ENCODE assay signal across 7 mouse cellular contexts in the genomic region with DNA sequence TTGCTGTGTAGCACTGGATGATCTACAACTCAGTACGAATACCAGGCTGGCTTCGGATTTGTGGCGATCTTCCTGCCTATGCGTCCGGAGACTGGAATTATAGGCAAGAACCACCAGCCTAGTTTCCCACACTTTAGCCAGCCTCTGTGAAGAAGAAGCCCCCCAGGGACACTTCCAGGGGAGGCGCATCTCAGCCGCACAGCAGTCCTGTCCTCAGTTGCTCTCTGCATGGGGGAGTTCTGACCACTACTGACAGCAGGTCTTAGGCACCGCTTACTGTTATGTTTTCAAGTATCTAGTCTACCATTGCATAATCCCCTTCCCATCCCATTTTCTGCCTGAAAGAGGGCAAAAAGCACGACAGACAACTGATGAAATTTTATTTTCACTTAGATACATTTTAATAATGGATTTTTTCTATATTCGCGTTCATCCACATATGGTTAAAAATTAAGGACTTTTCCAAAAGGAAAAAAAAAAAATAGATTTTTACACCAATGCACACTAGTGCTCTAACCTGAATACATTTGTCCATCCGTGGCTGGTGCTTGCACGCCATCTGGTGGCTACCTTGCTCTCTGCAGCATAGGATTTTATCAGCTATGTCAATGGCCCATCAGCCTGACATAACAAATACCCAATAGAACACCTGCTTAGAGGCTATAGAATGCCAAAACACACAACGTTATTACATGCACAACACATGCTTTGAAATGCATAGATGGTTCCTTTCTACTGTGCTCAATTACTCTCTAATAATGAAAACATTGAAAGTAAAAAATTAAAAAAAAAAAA. TPM values are rescaled to one million over a fixed set of nuclear protein-coding genes. Genes with fewer than 3 reads are reported as not detected.
DNase-seq lines count a peak whose midpoint lies in the region; ATAC-seq lines count a peak whose summit lies in the region.

No protein-coding gene starts in this region.

- no peak overlapping the region for H3K9ac ChIP-seq in intestine, embryonic 14.5 days (ENCODE audit: low read length)
- H3K9ac ChIP-seq in midbrain, embryonic 12.5 days (replicated peaks), result no peak overlapping the region

- no peak overlapping the region for H3K27ac ChIP-seq in intestine, embryonic 14.5 days (ENCODE audit: low read depth)
- no peak overlapping the region for H3K27ac ChIP-seq in midbrain, embryonic 12.5 days (replicated peaks)

- WGBS in intestine, embryonic 14.5 days, result 48% methylated on average over 14 of the region's 14 CpGs
- WGBS in midbrain, embryonic 12.5 days, result 35% methylated on average over 14 of the region's 14 CpGs

- no peak overlapping the region for H3K4me2 ChIP-seq in intestine, embryonic 14.5 days (ENCODE audit: low read length)
- H3K4me2 ChIP-seq in midbrain, embryonic 12.5 days (replicated peaks), result no peak overlapping the region

- ATAC-seq in intestine, embryonic 14.5 days (replicated peaks; ENCODE audit: low FRiP score, low TSS enrichment, low read depth), result peak; percentile 64; the same call in 1 of the 2 replicates
- peak; percentile 80 for ATAC-seq in midbrain, embryonic 12.5 days (ENCODE audit: low FRiP score, low read depth)

- no peaks in the 10 kb centered on the region for H3K27me3 ChIP-seq in intestine, embryonic 14.5 days (replicated peaks; ENCODE audit: control insufficient read depth, insufficient read depth, low read length)
- H3K27me3 ChIP-seq in midbrain, embryonic 12.5 days, result no peaks in the 10 kb centered on the region

- H3K36me3 ChIP-seq in intestine, embryonic 14.5 days (ENCODE audit: control insufficient read depth, insufficient read depth, low read length), result no peaks in the 10 kb centered on the region
- no peaks in the 10 kb centered on the region for H3K36me3 ChIP-seq in midbrain, embryonic 12.5 days

- H3K4me1 ChIP-seq in intestine, embryonic 14.5 days (replicated peaks; ENCODE audit: control insufficient read depth, insufficient read depth, low read length), result no peaks in the 10 kb centered on the region
- no peaks in the 10 kb centered on the region for H3K4me1 ChIP-seq in midbrain, embryonic 12.5 days

- no peak overlapping the region for H3K4me3 ChIP-seq in intestine, embryonic 14.5 days (ENCODE audit: low read depth, low read length)
- H3K4me3 ChIP-seq in midbrain, embryonic 12.5 days, result no peak overlapping the region

- H3K9me3 ChIP-seq in intestine, embryonic 14.5 days (ENCODE audit: control insufficient read depth, low read length), result no peaks in the 10 kb centered on the region
- no peaks in the 10 kb centered on the region for H3K9me3 ChIP-seq in midbrain, embryonic 12.5 days

- DNase-seq in T-cell, adult 2 months (ENCODE audit: low spot score), result peak; percentile 68
- DNase-seq in cerebellum, adult 9-11 months, result peak; percentile 36
- DNase-seq in frontal cortex, postnatal 36 days (ENCODE audit: low spot score in 2 of 2), result peak; percentile 86 to 92
- DNase-seq in intestine, embryonic 14.5 days (ENCODE audit: low spot score), result peak; percentile 92
- DNase-seq in left cerebral cortex, adult 8-10 months (ENCODE audit: low spot score in 2 of 2), result peak; percentile 51 to 89
- DNase-seq in skeletal muscle tissue, adult 2 months (ENCODE audit: low read depth, low spot score), result peak; percentile 53

RNA-seq across cellular contexts. Expression of a gene that starts 10.1 kb away (rescaled TPM):
- 6.9 and 7.2 TPM in 2 replicates for polyA plus RNA-seq in intestine, embryonic 14.5 days (2014; fragmentation: Nextera tagmentation; extraction: Ambion mirVana)
- 10 to 100 TPM; 16.2 to 21.0 (median 19.0) TPM for total RNA-seq in left cerebral cortex, adult 8-10 months (2022)
- 8.3 and 11.0 TPM in 2 replicates for polyA plus RNA-seq in midbrain, embryonic 12.5 days (2016; fragmentation: Nextera tagmentation; extraction: Ambion mirVana)

Comparison
In these comparisons a context has a peak if more than half of its experiments do, and no peak if none do; other contexts are left out.
1. DNase-seq: peak in every context shown above with its lines; median percentile 92 in intestine, embryonic 14.5 days; 89 in frontal cortex, postnatal 36 days; 70 in left cerebral cortex, adult 8-10 months; 68 in T-cell, adult 2 months; 53 in skeletal muscle tissue, adult 2 months; 36 in cerebellum, adult 9-11 months.